Mouse (Mus musculus): ENCODE results near the gene Mgp.

DNA sequence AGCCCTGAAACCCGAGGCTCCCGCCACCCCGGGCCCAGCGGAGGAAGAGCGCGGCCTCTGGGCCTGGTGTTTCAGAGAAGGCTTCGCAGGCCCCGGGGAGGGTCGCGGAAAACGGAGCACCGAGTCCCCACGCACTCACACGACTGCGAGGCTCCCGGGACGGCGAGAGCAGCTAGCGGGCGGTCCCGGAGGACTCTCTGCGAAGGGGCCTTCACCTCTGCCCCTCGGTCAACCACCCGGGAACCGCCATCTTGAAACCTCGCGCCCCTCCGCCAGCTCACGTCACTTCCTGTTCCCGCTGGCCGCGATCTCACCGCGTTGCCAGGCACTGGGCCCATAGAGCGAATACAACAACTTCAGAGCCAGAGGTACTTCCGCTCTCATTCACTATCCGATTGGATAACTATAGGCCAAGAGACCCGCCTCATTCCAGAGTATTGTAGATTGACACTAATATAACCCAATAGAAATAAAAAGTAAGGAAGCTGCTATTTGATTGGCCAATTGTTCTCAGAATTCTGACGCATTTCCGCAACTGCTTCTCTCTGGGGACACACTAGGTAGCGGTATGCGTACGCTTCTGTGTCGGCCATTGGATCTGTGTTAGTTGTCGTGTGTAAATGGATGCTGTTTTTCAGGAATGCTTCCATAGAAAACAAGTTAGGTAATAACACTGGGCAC, 47.6 kb downstream of the Mgp start, which contains the start of gene Wbp11:
- TF ChIP-seq MAX (IDR thresholded peaks at IDR 0.05; ENCODE audit: low read depth), result no peak
- TF ChIP-seq TCF3 (IDR thresholded peaks at IDR 0.05; ENCODE audit: insufficient read length, low read depth), result no peak
- TF ChIP-seq POLR2A (IDR thresholded peaks at IDR 0.05; ENCODE audit: insufficient read length, low read depth), result peak; percentile 58
- no peak for TF ChIP-seq USF1 (IDR thresholded peaks at IDR 0.05; ENCODE audit: low read depth)
- TF ChIP-seq SRF (IDR thresholded peaks at IDR 0.05; ENCODE audit: control insufficient read depth, insufficient read length, low read depth), result no peak
- no peak for TF ChIP-seq TCF12 (IDR thresholded peaks at IDR 0.05; ENCODE audit: insufficient read depth, poor library complexity, severe bottlenecking)
- no peak for TF ChIP-seq MYOG (IDR thresholded peaks at IDR 0.05; ENCODE audit: control insufficient read depth in 1 of 3, insufficient read depth in 1 of 3, insufficient read length in 2 of 3, low read depth in 2 of 3)
- TF ChIP-seq REST (IDR thresholded peaks at IDR 0.05; ENCODE audit: insufficient read depth, insufficient read length), result no peak
- TF ChIP-seq CEBPB (IDR thresholded peaks at IDR 0.05; ENCODE audit: insufficient read depth, poor library complexity, severe bottlenecking), result no peak
- peak; percentile 79 for TF ChIP-seq E2F4 (IDR thresholded peaks at IDR 0.05; ENCODE audit: insufficient read depth)

All from myocyte (in vitro differentiated cells).